Mouse (Mus musculus) embryonic facial prominence, embryonic 12.5 days (tissue): ENCODE results near the gene Klf15. TPM values are rescaled to one million over a fixed set of nuclear protein-coding genes. Genes with fewer than 3 reads are reported as not detected.

Experiments
- ATAC-seq: fragments of 200-750 bp; cut with Nextera tagmentation; 2 replicates; pipeline ENCODE4 v1.8.0; 2017; ENCODE audit not compliant: insufficient number of reproducible peaks, insufficient read depth, low FRiP score, low TSS enrichment
- H3K27ac ChIP-seq: fragments of 300-500 bp; sonication (generic); 2 replicates; pipeline ENCODE4 v1.5.1; 2016; ENCODE audit warnings: mild to moderate bottlenecking
- H3K27me3 ChIP-seq: fragments of 300-500 bp; sonication (generic); 2 replicates; pipeline ENCODE4 v1.6.1; 2016; ENCODE audit warnings: mild to moderate bottlenecking, moderate library complexity
- H3K36me3 ChIP-seq: fragments of 300-500 bp; sonication (generic); 2 replicates; pipeline ENCODE4 v1.6.1; 2016; ENCODE audit warnings: mild to moderate bottlenecking
- H3K4me1 ChIP-seq: fragments of 300-500 bp; sonication (generic); 2 replicates; pipeline ENCODE4 v1.6.1; 2016
- H3K4me2 ChIP-seq: fragments of 300-500 bp; sonication (generic); replicated peaks from 2 replicates; pipeline ENCODE4 v1.6.1; 2016; ENCODE audit warnings: mild to moderate bottlenecking, moderate library complexity
- H3K4me3 ChIP-seq: fragments of 300-500 bp; sonication (generic); 2 replicates; pipeline ENCODE4 v1.5.1; 2016; ENCODE audit warnings: mild to moderate bottlenecking
- H3K9ac ChIP-seq: fragments of 300-500 bp; sonication (generic); 2 replicates; pipeline ENCODE4 v1.6.1; 2016; ENCODE audit warnings: mild to moderate bottlenecking, moderate library complexity
- H3K9me3 ChIP-seq: fragments of 300-500 bp; sonication (generic); 2 replicates; pipeline ENCODE4 v1.6.1; 2016; ENCODE audit warnings: mild to moderate bottlenecking, moderate library complexity
- WGBS: fragments of 180-500 bp; shearing (Covaris S2); methylation state at CpG from one replicate; pipeline ENCODE4 v1.1.7; 2016; 5-methylcytosine and 5-hydroxymethylcytosine counted together
- polyA plus RNA-seq: library from polyadenylated mRNA; unstranded; fragments of >200 nt; fragmentation: Nextera tagmentation; extraction: Ambion mirVana; gene quantifications from 2 replicates; pipeline ENCODE4 v1.2.1, GENCODE M21; 2016

The Klf15 gene
- polyA plus RNA-seq, 1 experiment from 2014 or later, result 4.5 TPM

DNA sequence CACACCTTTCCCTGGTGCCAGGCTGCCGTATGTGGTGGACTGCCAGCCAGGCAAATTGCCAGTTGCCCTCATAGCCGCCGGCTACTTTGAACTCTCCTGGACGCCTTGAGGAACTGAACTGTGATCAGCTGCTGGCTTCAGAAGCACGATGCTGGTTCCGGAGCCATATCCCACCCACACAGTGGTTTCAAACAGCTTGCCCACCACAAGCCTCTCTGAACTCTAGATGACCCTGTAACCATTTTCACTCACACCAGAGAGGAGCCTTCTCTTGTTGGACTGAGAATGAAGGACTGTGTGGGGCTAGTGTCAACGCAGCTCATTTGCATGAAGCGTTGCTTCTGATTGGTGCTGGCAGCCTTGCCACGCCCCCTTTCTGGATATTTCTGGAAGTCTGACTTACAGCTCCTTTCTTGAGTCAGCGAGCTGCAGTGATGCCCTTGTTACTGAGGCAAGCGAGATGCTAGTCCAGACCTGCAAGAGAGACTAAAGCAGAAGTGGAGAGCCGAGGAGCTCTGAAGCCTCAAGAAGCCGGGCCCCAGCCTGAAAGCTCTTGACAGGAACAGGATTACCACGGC, 14.7 kb downstream of the Klf15 start:
- no peak for ATAC-seq
- H3K9me3 ChIP-seq, result no peaks in the 10 kb centered on the region

DNA sequence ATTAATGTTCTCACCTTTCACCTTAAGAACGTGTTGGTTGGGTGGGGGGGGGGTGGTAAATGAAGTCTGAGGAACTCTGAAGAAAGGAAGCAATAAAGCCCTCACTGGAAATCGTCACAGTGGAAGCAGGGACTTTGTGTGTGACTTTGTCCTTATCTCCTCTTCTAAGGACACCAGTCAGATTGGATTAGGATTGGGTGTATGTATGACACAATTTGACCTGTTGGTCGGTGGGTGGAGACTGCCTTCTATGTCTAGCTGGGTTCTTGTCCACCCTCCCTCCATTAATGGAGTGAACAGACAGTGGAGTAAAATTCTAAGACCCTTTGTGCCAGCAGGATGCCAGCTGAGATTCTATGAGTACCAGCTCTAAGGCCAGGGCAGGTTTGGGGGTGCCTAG, 21.9 kb downstream of the Klf15 start:
- ATAC-seq, result no peak
- H3K4me1 ChIP-seq, result peaks cover 6% of the 10 kb centered on the region
- H3K9me3 ChIP-seq, result no peaks in the 10 kb centered on the region
- no peak overlapping the region for H3K4me3 ChIP-seq
- no peaks in the 10 kb centered on the region for H3K36me3 ChIP-seq
- H3K9ac ChIP-seq, result no peak overlapping the region
- no peaks in the 10 kb centered on the region for H3K27me3 ChIP-seq
- H3K4me2 ChIP-seq, result no peak overlapping the region
- 51% methylated on average over 3 of the region's 3 CpGs for WGBS
- H3K27ac ChIP-seq, result no peak overlapping the region

More for the DNA sequence above, 14.7 kb downstream of the Klf15 start:
- Histone ChIP-seq H3K36me3 (no peaks in the 10 kb centered on the region), H3K27me3 (no peaks in the 10 kb centered on the region), H3K27ac (no peak overlapping the region), H3K4me2 (no peak overlapping the region), H3K4me1 (no peaks in the 10 kb centered on the region), H3K4me3 (no peak overlapping the region), H3K9ac (no peak overlapping the region)
- 72% methylated on average over 14 of the region's 14 CpGs for WGBS

DNA sequence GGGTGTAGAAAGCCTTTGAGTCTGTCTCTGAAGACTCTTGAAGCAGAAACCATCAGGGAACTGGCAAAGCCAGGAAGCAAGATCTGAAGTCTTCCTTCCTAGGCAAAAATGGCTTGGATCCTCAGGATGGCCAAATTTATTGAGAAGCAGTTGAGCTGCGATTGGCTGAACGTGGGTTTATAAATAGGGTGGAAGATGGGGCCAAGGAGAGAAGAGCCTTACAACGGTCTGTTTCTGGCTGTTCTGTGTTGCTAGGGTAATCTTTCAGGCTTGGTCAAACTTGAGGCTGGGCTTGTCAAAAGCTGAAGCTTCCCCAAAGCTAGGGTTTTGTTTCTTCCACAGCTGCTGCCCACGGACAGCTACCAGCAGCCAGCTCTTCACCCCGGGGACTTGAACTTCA, 22.5 kb downstream of the Klf15 start:
- Histone ChIP-seq H3K4me2 (no peak overlapping the region), H3K27ac (no peak overlapping the region), H3K4me3 (no peak overlapping the region), H3K36me3 (no peaks in the 10 kb centered on the region), H3K9ac (no peak overlapping the region), H3K9me3 (no peaks in the 10 kb centered on the region), H3K4me1 (peaks cover 6% of the 10 kb centered on the region), H3K27me3 (no peaks in the 10 kb centered on the region)
- no peak for ATAC-seq
- 79% methylated on average over 5 of the region's 5 CpGs for WGBS

DNA sequence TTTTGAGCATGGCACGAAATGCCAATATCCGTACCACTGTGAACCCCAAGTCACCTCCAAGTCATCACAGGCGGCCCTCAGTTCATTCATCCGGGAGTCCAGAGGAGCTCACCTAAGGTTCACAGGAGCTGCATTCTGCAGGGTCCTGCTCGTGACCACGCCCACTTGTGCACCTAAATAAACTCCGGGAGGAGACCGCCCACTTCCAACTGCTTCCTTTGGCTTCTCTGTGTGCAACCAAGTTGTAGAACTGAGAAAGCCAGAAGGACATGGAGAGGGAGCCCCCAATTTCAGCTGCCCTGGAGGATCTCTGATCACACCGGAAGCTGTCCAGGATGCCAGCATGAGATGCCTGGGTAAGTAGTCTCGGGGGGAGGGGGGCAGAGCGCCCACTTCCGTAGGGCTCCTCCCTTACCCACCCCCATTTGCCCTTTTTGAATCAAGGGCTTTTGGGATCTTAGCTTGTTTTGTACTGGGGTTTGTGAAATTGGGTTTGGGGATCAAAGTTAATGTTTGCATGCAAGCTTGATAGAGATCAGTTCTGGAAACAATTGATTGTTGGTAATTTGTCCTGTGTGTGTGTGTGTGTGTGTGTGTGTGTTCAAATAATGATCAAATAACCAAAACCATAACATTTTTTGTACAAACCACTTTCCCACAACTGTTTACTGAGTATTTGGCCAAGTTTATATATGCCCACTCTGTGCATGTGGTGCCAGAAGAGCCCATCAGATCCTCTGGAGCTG, 24.0 kb downstream of the Klf15 start, which contains the start of gene Aldh1l1:
Gene Aldh1l1 (plus strand): TSS at position 252 of the 746 bp plus-strand sequence.
- Histone ChIP-seq H3K9me3 (no peaks in the 10 kb centered on the region), H3K9ac (no peak within 1 kb of the TSS), H3K27ac (no peak within 1 kb of the TSS), H3K27me3 (no peaks in the 10 kb centered on the region), H3K4me2 (no peak within 1 kb of the TSS), H3K4me1 (peaks cover 6% of the 10 kb centered on the region), H3K4me3 (no peak within 1 kb of the TSS), H3K36me3 (no peaks in the 10 kb centered on the region)
- 73% methylated on average over 12 of the region's 12 CpGs for WGBS
- no peak for ATAC-seq

DNA sequence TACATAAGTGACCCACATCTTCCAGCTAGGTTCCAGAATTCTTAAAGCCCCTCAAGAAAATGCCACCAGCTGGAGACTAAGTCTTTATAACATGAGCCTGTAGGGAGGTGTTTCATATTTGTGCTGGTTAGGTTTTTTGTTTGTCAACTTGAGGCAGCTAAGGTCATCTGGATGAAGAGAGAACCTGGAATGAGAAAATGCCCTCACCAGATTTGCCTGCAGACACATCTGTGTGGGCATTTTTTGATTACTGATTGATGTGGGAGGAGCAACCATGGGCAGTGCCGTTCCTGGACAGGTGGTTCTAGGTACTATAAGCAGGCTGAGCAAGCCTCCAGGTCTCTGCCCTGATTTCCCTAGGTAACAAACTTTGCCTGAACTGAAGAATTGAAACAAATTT, 25.2 kb downstream of the Klf15 start:
- ATAC-seq, result no peak
- Histone ChIP-seq H3K27me3 (no peaks in the 10 kb centered on the region), H3K4me3 (no peak overlapping the region), H3K4me2 (no peak overlapping the region), H3K36me3 (no peaks in the 10 kb centered on the region), H3K4me1 (peaks cover 6% of the 10 kb centered on the region), H3K27ac (no peak overlapping the region), H3K9ac (no peak overlapping the region), H3K9me3 (no peaks in the 10 kb centered on the region)
- 83% methylated on average over 1 of the region's 1 CpGs for WGBS

DNA sequence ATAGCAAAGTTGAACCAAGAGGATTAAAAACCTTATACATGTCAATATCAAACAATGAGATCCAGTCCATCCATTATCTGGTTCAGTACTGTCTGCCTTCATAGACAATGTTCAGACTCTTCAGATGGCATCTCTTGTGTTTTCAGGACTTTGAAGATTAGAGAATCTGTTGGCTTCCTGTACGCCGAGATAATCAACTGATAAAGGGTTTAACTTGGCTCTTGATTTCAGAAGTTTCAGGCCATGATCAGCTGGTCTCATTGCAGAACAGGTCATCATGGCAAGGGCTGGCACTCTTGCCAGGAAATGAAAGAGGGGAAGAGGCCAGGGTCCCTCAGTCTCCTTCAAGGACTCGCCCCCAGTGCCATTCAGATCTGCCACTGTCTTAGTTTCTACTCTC, 27.2 kb downstream of the Klf15 start:
- no peaks in the 10 kb centered on the region for H3K27me3 ChIP-seq
- 88% methylated on average over 3 of the region's 3 CpGs for WGBS
- no peaks in the 10 kb centered on the region for H3K9me3 ChIP-seq
- ATAC-seq, result no peak
- H3K4me2 ChIP-seq, result no peak overlapping the region
- no peak overlapping the region for H3K9ac ChIP-seq
- H3K4me3 ChIP-seq, result no peak overlapping the region
- peaks cover 6% of the 10 kb centered on the region for H3K4me1 ChIP-seq
- H3K36me3 ChIP-seq, result no peaks in the 10 kb centered on the region
- H3K27ac ChIP-seq, result no peak overlapping the region

DNA sequence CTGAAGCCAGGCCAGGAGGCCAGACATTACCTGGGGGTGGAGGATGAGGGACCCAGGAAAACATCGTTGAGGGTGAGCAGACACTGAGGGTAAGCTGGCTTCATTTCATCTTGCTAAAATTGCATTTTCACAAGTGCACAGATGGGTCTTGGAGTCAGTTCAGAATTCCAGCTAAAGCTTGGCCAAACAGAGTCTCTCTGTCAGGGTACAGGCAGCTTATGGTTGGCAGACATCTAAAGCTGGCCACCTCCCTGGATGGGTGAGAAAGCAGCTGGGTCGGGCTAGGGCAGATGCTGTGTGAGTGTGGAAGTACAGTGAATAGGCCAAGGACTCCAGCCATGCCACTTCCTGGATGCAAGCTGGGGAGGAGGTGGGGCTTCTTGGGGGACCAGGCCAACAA, 28.6 kb downstream of the Klf15 start:
- no peak for ATAC-seq
- 82% methylated on average over 2 of the region's 2 CpGs for WGBS
- H3K36me3 ChIP-seq, result no peaks in the 10 kb centered on the region

DNA sequence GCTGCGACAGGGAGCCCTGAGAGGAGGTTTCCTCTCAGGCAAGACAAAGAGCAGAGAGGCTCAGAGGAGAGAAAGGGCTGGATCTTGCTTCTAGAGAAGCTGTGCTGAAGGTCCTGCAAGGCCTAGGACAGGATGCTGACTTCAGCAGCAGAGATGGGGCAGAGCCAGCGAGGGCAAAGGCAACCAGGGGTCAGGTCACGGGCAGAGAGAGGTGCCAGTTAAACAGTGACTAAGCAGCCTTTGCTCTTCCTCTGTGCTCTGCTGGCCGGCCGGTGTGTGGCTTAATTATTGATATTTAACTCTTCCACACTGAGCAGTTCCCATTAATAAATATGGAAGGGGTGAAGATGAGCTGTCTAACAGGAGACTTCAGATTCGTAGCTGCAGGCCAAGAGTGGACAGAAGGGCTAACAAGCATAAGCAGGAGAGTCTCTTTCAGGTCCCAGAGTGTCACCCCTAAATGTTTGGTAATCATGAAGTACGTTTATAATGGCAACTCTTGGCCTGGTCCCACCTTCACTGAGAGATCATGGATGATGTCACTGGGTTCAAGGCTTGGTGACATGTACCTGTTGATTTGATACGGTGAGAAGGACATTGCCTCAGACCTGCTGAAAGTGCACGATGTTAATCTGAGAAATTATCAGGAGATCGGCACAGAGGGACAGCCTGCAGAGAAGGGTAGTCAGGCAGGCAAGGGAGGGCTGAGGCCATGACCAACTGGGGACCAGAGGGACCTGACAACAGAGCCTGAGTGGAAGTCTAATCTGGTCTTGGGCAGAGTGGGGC, 29.8 kb downstream of the Klf15 start:
- Histone ChIP-seq H3K9ac (no peak overlapping the region), H3K9me3 (no peaks in the 10 kb centered on the region), H3K27me3 (no peaks in the 10 kb centered on the region), H3K4me1 (no peaks in the 10 kb centered on the region), H3K27ac (no peak overlapping the region), H3K36me3 (no peaks in the 10 kb centered on the region), H3K4me2 (no peak overlapping the region), H3K4me3 (no peak overlapping the region)
- no peak for ATAC-seq
- WGBS, result 81% methylated on average over 10 of the region's 10 CpGs

More for the DNA sequence above, 28.6 kb downstream of the Klf15 start:
- Histone ChIP-seq H3K27me3 (no peaks in the 10 kb centered on the region), H3K4me1 (peaks cover 5% of the 10 kb centered on the region), H3K9me3 (no peaks in the 10 kb centered on the region), H3K9ac (no peak overlapping the region), H3K27ac (no peak overlapping the region), H3K4me2 (no peak overlapping the region), H3K4me3 (no peak overlapping the region)

DNA sequence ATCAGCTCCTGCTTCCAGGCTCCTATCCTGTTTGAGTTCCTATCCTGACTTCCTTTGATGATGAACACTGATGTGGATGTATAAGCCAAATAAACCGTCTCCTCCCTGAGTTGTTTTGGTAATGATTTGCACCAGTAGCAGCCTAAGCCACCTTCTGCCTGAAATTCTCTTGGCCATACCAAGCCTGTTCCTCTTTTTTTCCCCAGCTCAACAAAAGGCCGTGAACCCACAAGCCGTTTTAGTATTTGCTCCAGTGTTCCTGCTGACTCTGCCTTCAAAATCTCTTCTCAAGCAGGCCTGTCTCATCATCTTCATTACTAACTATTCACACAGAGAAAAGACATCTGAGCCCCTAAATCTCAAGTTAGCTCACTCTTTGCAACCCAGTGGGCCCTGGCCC, 31.8 kb downstream of the Klf15 start:
- no peak for ATAC-seq
- 79% methylated on average over 3 of the region's 3 CpGs for WGBS
- H3K27ac ChIP-seq, result no peak overlapping the region
- H3K4me3 ChIP-seq, result no peak overlapping the region
- no peaks in the 10 kb centered on the region for H3K4me1 ChIP-seq
- H3K4me2 ChIP-seq, result no peak overlapping the region
- no peaks in the 10 kb centered on the region for H3K36me3 ChIP-seq
- no peaks in the 10 kb centered on the region for H3K9me3 ChIP-seq
- no peak overlapping the region for H3K9ac ChIP-seq
- H3K27me3 ChIP-seq, result no peaks in the 10 kb centered on the region

DNA sequence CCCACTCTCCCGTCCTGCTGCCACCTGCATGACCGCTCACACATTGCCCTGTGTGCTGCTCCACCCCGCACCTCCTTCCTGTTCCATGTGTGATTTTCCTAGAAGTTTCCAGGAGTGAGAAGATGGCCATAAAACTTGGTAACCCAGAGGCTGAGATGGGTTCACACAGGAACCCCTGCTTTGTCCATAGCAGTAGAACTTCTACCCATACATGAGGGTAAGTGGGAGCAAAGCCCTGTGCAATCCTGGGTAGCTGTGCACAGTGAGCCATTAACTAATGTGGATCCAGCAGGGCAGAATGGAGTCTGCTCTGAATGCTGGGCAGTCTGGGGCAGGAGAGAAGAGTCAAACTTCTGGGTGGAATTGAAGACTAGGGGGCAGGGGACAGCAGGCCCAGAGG, 32.2 kb downstream of the Klf15 start:
- no peaks in the 10 kb centered on the region for H3K4me1 ChIP-seq
- WGBS, result 88% methylated on average over 3 of the region's 3 CpGs
- no peak overlapping the region for H3K27ac ChIP-seq
- no peak for ATAC-seq
- H3K36me3 ChIP-seq, result no peaks in the 10 kb centered on the region
- no peak overlapping the region for H3K4me2 ChIP-seq
- no peaks in the 10 kb centered on the region for H3K27me3 ChIP-seq
- H3K9ac ChIP-seq, result no peak overlapping the region
- no peak overlapping the region for H3K4me3 ChIP-seq
- H3K9me3 ChIP-seq, result no peaks in the 10 kb centered on the region

DNA sequence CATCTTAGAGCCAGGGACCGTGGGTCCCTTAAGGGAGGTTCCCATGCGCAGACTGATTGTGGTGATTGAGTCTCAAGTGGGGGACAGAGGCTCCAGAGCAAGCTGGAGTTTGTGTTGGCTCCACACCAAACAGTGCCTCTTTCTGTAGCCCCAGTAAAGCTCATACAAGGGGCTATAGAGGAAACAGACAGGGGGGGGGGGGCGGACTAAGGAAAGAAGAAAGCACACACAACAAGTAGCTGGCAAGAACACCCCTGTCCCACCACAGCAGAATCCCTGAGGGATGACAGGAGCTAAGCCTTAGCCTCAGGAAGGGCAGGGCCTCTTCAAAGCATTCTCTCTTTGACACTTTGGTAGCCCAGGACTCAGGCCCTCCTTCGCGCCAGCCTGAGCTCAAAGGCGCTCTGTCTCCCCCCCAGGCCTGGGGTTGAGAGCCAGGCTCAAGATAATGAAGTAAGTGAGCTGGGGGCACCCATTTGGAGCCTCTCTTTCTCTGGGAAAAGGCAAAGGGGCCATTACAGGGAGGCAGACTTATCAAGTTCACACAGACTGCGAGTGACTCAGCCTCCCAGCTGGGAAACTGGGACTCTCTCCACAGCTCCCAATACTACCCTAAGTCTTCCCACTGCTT, 33.0 kb downstream of the Klf15 start:
- H3K4me1 ChIP-seq, result no peaks in the 10 kb centered on the region
- WGBS, result 45% methylated on average over 6 of the region's 7 CpGs
- H3K4me3 ChIP-seq, result no peak overlapping the region
- H3K27ac ChIP-seq, result 0 out of 2 replicates have a peak overlapping the region, but pooled peaks have one; percentile 17
- no peaks in the 10 kb centered on the region for H3K27me3 ChIP-seq
- H3K9ac ChIP-seq, result no peak overlapping the region
- H3K9me3 ChIP-seq, result no peaks in the 10 kb centered on the region
- H3K36me3 ChIP-seq, result no peaks in the 10 kb centered on the region
- H3K4me2 ChIP-seq, result no peak overlapping the region
- no peak for ATAC-seq
